22 mouse cellular contexts compared by ENCODE assay signal in the genomic region with DNA sequence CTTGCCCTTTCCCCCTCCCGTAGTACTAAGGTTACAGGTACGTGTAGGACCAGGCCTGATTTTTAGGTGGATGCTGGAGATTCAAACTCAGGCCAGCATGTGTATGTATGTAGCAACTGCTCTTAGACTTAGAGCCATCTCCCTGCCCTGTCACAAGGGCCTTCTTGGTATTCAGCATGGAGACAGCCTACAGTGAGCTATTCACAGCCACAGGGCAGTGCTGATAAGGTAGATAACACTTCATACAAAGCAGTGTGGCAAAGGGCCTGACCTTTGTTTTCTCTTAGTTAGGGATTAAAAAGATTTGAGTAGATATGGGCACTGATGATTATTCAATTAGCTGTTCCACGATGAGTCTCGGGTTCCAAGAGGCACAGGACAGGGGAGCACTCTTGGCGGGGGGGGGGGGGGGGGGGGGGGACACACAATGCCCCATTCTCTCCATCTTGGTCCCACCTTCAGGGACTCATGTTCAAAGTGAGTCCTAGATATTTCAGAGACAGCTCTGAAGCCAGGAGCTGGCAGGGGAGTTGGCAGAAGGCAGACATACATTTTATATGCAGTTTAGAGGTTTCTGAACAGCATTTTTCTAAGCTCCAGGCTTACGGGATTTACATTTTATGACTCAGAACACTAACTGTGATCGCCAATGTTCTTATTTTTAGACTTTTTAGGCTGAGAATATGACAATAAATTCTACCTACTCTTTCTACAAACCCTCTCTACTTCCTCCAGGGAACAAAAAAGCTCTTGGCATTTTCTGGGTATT. TPM values are rescaled to one million over a fixed set of nuclear protein-coding genes. Genes with fewer than 3 reads are reported as not detected.
DNase-seq lines count a peak whose midpoint lies in the region; ATAC-seq lines count a peak whose summit lies in the region.
"Had no signal": no experiment of that assay in that cellular context is flagged by ENCODE, and none has a peak within 500 bp of the region (broad histone marks: within the 10 kb centered on the region; RNA-seq: fewer than 3 reads in every experiment).

No protein-coding gene starts in this region.

- H3K9ac ChIP-seq in kidney, embryonic 14.5 days (ENCODE audit: low read depth, low read length): no peak overlapping the region
- no peak overlapping the region for H3K9ac ChIP-seq in intestine, embryonic 16.5 days (ENCODE audit: low read depth, low read length)
- H3K9ac ChIP-seq: heart, embryonic 15.5 days; hindbrain, embryonic 15.5 days had no signal

- H3K36me3 ChIP-seq in kidney, embryonic 14.5 days (ENCODE audit: control insufficient read depth, insufficient read depth, low read length): no peaks in the 10 kb centered on the region
- H3K36me3 ChIP-seq in intestine, embryonic 16.5 days (ENCODE audit: control insufficient read depth, insufficient read depth, low read length): no peaks in the 10 kb centered on the region
- H3K36me3 ChIP-seq: heart, embryonic 15.5 days; hindbrain, embryonic 15.5 days had no signal

- no peak overlapping the region for H3K4me2 ChIP-seq in kidney, embryonic 14.5 days (replicated peaks; ENCODE audit: low read depth, low read length)
- H3K4me2 ChIP-seq in intestine, embryonic 16.5 days (ENCODE audit: low read depth, low read length): no peak overlapping the region
- H3K4me2 ChIP-seq: heart, embryonic 15.5 days; hindbrain, embryonic 15.5 days; liver, embryonic 11.5 days had no signal

- H3K27ac ChIP-seq in kidney, embryonic 14.5 days (ENCODE audit: low read depth, low read length): peak overlapping the region; percentile 51; the same call in 1 of the 2 replicates
- 0 out of 2 replicates have a peak overlapping the region, but pooled peaks have one; percentile 24 for H3K27ac ChIP-seq in intestine, embryonic 16.5 days (ENCODE audit: low read length)
- H3K27ac ChIP-seq: heart, adult 2 months; heart, embryonic 15.5 days; hindbrain, embryonic 15.5 days; layer of hippocampus, adult 2 months had no signal

- no peak for DNase-seq in kidney, postnatal 10 days
- peak; percentile 52 for DNase-seq in right cerebral cortex, adult 18-20 months
- DNase-seq in right cerebral cortex, postnatal 4 days: no peak
- no peak for DNase-seq in T-cell, adult 2 months (ENCODE audit: low spot score)
- no peak for DNase-seq in adrenal gland, adult 2 months
- DNase-seq: adrenal gland, postnatal 10 days; cerebellum, postnatal 10 days; embryo, embryonic 11 days; gastrocnemius, postnatal 10 days; heart, adult 2 months; heart, postnatal 4 days; kidney, adult 11 months; lung, adult 2 months; retina, postnatal 1 day; thymus, postnatal 4 days had no signal

- 73% methylated on average over 6 of the region's 7 CpGs for WGBS in kidney, embryonic 14.5 days
- 70% methylated on average over 6 of the region's 7 CpGs for WGBS in intestine, embryonic 16.5 days

- no peaks in the 10 kb centered on the region for H3K9me3 ChIP-seq in kidney, embryonic 14.5 days (ENCODE audit: control insufficient read depth, low read length)
- no peaks in the 10 kb centered on the region for H3K9me3 ChIP-seq in intestine, embryonic 16.5 days (ENCODE audit: control insufficient read depth, low read length)
- H3K9me3 ChIP-seq: heart, embryonic 15.5 days; hindbrain, embryonic 15.5 days had no signal

- ATAC-seq in kidney, embryonic 14.5 days (ENCODE audit: low FRiP score, low TSS enrichment): no peak
- peak; percentile 84 for ATAC-seq in intestine, embryonic 16.5 days
- ATAC-seq: forebrain, embryonic 16.5 days had no signal

- peaks cover 10% of the 10 kb centered on the region; the same call in 1 of the 2 replicates for H3K4me1 ChIP-seq in kidney, embryonic 14.5 days (ENCODE audit: control insufficient read depth, insufficient read depth, low read length)
- peaks cover 12% of the 10 kb centered on the region for H3K4me1 ChIP-seq in intestine, embryonic 16.5 days (ENCODE audit: control insufficient read depth, insufficient read depth, low read length)
- H3K4me1 ChIP-seq: hindbrain, embryonic 15.5 days had no signal

- no peak overlapping the region for H3K4me3 ChIP-seq in kidney, embryonic 14.5 days (ENCODE audit: low read length)
- H3K4me3 ChIP-seq in intestine, embryonic 16.5 days (ENCODE audit: low read length): no peak overlapping the region
- H3K4me3 ChIP-seq: heart, adult 2 months; heart, embryonic 15.5 days; hindbrain, embryonic 15.5 days; layer of hippocampus, adult 2 months had no signal

- no peaks in the 10 kb centered on the region for H3K27me3 ChIP-seq in kidney, embryonic 14.5 days (ENCODE audit: control insufficient read depth, insufficient read depth, low read length)
- H3K27me3 ChIP-seq in intestine, embryonic 16.5 days (replicated peaks; ENCODE audit: control insufficient read depth, insufficient read depth, low read length): no peaks in the 10 kb centered on the region
- H3K27me3 ChIP-seq: heart, embryonic 15.5 days; hindbrain, embryonic 15.5 days had no signal

RNA-seq across cellular contexts. Expression of a gene that starts 56.4 kb away (rescaled TPM):
- 11.4 and 17.0 TPM in 2 replicates for polyA plus RNA-seq in kidney, embryonic 14.5 days (2014; fragmentation: Nextera tagmentation; extraction: Ambion mirVana)
- polyA plus RNA-seq in intestine, embryonic 16.5 days (2015; fragmentation: Nextera tagmentation; extraction: Ambion mirVana): 7.0 and 9.0 TPM in 2 replicates
- 10 to 100 TPM; 28.2 to 97.9 TPM for total RNA-seq in adrenal gland, adult 2 months (2021)
- 11.0 and 13.0 TPM in 2 replicates for polyA plus RNA-seq in adrenal gland, adult 2 months (2012; rRNA removed)
